Mouse (Mus musculus) CH12.LX (cell line): ENCODE measurements around the gene Pou2f1.

Source experiments
- CHD2 ChIP-seq: IDR thresholded peaks from 2 replicates; pipeline ENCODE4 v1.6.1; 2011; ENCODE audit warnings: low read length, improper control_type of control experiment
- EP300 ChIP-seq: IDR thresholded peaks from 2 replicates; pipeline ENCODE4 v1.6.1; 2011; ENCODE audit warnings: low read length, improper control_type of control experiment
- ZNF384 ChIP-seq: IDR thresholded peaks from 2 replicates; pipeline ENCODE4 v1.6.1; 2012; ENCODE audit warnings: low read depth, low read length, improper control_type of control experiment, inconsistent platforms

DNA sequence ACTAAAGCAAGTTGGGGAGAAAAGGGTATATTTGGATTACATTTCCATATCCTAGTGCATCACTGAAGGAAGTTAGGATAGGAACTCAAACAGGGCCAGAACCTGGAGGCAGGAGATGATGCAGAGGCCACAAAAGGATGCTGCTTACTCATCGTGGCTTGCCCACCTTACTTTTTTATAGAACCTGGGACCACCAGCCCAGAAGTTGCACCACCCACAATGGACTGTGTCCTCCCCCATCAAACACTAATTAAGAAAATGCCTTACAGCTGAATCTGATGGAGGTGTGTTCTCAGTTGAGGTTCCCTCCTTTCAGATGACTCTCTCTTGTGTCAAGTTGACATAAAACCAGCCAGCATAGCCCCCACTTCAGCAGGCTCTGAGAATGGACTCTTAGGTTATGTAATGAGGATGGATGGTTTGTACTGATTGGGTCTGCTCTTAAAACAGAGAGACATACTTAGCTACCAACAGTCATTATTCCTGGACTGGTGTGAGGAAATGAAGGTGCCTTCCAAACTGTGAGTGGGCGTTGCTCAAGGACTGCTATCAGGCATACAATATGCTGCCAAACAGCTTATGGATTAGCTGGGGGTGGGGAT, 36.4 kb upstream of the Pou2f1 start:
- TF ChIP-seq EP300 (no peak), CHD2 (no peak), ZNF384 (no peak)
